Mouse (Mus musculus) spleen, adult 2 months (tissue): ENCODE measurements around the gene Ets1. TPM values are rescaled to one million over a fixed set of nuclear protein-coding genes. Genes with fewer than 3 reads are reported as not detected.
A peak's percentile ranks its signal among the peaks of the same experiment; 100 is the strongest.

Source experiments
- DNase-seq, 2 experiments: peaks; one replicate each; pipeline versions ENCODE4 v3.0.0 to v3.0.0-alpha.2; 2012 to 2021; ENCODE audit warnings: low spot score in 2 of 2, low read depth in 1 of 2
- H3K27ac ChIP-seq: fragments of 200-500 bp; 2 replicates; pipeline ENCODE4 v1.5.1; 2012; ENCODE audit warnings: low read length, inconsistent platforms; ENCODE audit not compliant: insufficient read depth
- H3K27me3 ChIP-seq: fragments of 200-500 bp; 2 replicates; pipeline ENCODE4 v1.6.1; 2012; ENCODE audit warnings: mild to moderate bottlenecking, moderate library complexity, low read length, inconsistent platforms; ENCODE audit not compliant: control insufficient read depth, insufficient read depth
- H3K36me3 ChIP-seq: fragments of 200-500 bp; 2 replicates; pipeline ENCODE4 v1.6.1; 2012; ENCODE audit warnings: mild to moderate bottlenecking, low read length, inconsistent platforms; ENCODE audit not compliant: control insufficient read depth, insufficient read depth
- H3K4me1 ChIP-seq: fragments of 200-500 bp; 2 replicates; pipeline ENCODE4 v1.6.1; 2011; ENCODE audit warnings: inconsistent platforms; ENCODE audit not compliant: control insufficient read depth, insufficient read depth, insufficient read length
- H3K4me3 ChIP-seq: fragments of 200-500 bp; 2 replicates; pipeline ENCODE4 v1.5.1; 2011; ENCODE audit warnings: mild to moderate bottlenecking, inconsistent platforms; ENCODE audit not compliant: insufficient read depth, insufficient read length; ENCODE audit errors: extremely low read depth
- CTCF ChIP-seq: fragments of 200-500 bp; IDR thresholded peaks from 2 replicates; pipeline ENCODE4 v1.5.1; 2011; ENCODE audit warnings: mild to moderate bottlenecking, inconsistent platforms; ENCODE audit not compliant: insufficient read depth, insufficient read length, insufficient replicate concordance; ENCODE audit errors: extremely low read depth
- POLR2A ChIP-seq: fragments of 200-500 bp; IDR thresholded peaks from 2 replicates; pipeline ENCODE4 v1.6.1; 2011; ENCODE audit warnings: low read depth, low read length, inconsistent platforms
- WGBS: fragments of 180-500 bp; shearing (Covaris S2); methylation state at CpG from one replicate; pipeline ENCODE4 v1.1.7; 2018; 5-methylcytosine and 5-hydroxymethylcytosine counted together
- polyA plus RNA-seq: library from polyadenylated mRNA; depleted of rRNA; stranded (reverse); fragments of >200 nt; gene quantifications from 2 replicates; pipeline ENCODE4 v1.2.3, GENCODE M21; 2012

Gene Ets1
- polyA plus RNA-seq, 1 experiment = 115 TPM

DNA sequence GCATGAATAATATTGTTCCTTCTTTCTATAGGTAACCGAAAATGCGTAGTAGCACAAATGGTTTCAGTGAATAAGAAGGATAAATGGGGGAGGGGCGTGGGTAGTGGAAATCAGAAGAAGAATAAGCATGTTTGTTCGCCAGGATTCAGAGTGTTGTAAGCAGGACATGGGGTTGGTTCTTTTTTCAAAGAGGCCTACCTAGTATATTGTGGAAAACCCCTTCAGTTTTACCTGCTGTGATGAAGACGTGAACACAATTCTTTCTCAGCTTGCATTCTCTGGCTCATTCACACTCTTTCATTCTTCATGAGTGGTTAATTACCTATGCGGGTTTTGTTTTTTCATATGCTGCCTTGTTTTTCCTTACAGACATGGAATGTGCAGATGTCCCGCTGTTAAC is 92.3 kb downstream of the Ets1 start:
- WGBS = 75% methylated on average over 7 of the region's 7 CpGs
- no peak for DNase-seq
- TF ChIP-seq POLR2A (no peak), CTCF (no peak)
- Histone ChIP-seq H3K27me3 (no peaks in the 10 kb centered on the region), H3K36me3 (peaks cover 47% of the 10 kb centered on the region), H3K4me1 (peaks cover 35% of the 10 kb centered on the region; the same call in 1 of the 2 replicates), H3K4me3 (no peak overlapping the region), H3K27ac (peak overlapping the region; percentile 1; the same call in 1 of the 2 replicates)

- no peak for DNase-seq
- Histone ChIP-seq H3K4me3 (no peak overlapping the region), H3K36me3 (peaks cover 52% of the 10 kb centered on the region), H3K27ac (no peak overlapping the region), H3K4me1 (peaks cover 37% of the 10 kb centered on the region; the same call in 1 of the 2 replicates), H3K27me3 (no peaks in the 10 kb centered on the region)
- TF ChIP-seq POLR2A = no peak
- TF ChIP-seq CTCF = no peak
- WGBS = 67% methylated on average over 4 of the region's 4 CpGs
Measured at GRCm38 (mm10) chr9:32728806-32729205, 92.8 kb downstream of the Ets1 start.

DNA sequence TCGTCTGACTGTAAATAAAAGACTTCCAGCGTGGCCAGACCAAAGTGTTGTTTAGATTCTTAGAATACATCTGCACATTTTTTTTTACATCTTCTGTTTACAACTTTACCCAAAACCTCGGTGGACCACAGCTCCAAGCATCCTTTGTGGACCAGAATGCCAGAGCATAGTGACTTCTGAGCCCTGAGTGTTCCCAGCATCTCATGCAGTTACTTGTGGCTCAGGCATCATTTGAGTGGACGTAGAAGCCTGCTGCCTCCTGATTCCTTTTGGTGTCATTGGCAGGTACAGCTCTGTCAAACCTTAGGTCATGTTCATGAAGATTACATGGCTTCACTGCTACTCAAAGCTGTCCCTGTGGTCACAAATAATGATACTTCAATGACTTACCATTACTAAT is 93.2 kb downstream of the Ets1 start:
- TF ChIP-seq CTCF = no peak
- TF ChIP-seq POLR2A = no peak
- peaks cover 36% of the 10 kb centered on the region; the same call in 1 of the 2 replicates for H3K4me1 ChIP-seq
- H3K36me3 ChIP-seq = peaks cover 54% of the 10 kb centered on the region
- DNase-seq = no peak
- no peak overlapping the region for H3K4me3 ChIP-seq
- peak overlapping the region; percentile 51; the same call in 1 of the 2 replicates for H3K27ac ChIP-seq
- no peaks in the 10 kb centered on the region for H3K27me3 ChIP-seq
- whole genome bisulfite sequencing = 75% methylated on average over 4 of the region's 4 CpGs

DNA sequence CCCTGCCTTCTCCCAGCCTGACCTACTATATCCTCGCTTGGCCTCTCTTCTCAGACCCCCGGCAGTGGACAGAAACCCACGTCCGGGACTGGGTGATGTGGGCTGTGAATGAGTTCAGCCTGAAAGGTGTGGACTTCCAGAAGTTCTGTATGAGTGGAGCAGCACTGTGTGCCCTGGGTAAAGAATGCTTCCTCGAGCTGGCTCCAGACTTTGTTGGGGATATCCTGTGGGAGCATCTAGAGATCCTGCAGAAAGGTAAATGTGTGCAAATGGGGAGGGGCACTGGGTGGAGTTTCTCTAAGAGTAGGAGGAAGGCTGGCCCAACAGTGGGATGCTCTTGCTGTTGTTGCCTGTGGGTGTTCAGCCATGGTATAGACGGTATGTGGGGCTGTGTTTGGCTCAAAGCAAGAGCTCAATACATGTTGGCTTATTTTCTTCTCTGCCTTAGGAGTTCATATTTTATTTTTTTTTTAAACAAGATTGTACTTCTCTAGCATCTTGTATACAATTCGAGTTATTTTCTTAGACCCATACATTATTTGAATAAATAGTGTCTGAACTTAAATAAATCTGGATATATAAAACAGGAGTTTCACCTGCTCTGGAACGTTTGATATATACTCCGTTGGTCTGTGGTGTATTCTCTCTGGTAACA is 94.1 kb downstream of the Ets1 start:
- peaks cover 60% of the 10 kb centered on the region for H3K36me3 ChIP-seq
- no peak for TF ChIP-seq CTCF
- no peak for TF ChIP-seq POLR2A
- peak overlapping the region; percentile 83 for H3K27ac ChIP-seq
- no peak for DNase-seq
- no peaks in the 10 kb centered on the region for H3K27me3 ChIP-seq
- peaks cover 40% of the 10 kb centered on the region; the same call in 1 of the 2 replicates for H3K4me1 ChIP-seq
- WGBS = 80% methylated on average over 9 of the region's 9 CpGs
- no peak overlapping the region for H3K4me3 ChIP-seq

- Histone ChIP-seq H3K27me3 (no peaks in the 10 kb centered on the region), H3K36me3 (peaks cover 63% of the 10 kb centered on the region), H3K4me3 (no peak overlapping the region), H3K27ac (peak overlapping the region; percentile 83), H3K4me1 (peaks cover 40% of the 10 kb centered on the region; the same call in 1 of the 2 replicates)
- DNase-seq = no peak
- no peak for TF ChIP-seq CTCF
- no peak for TF ChIP-seq POLR2A
- WGBS = 58% methylated on average over 13 of the region's 13 CpGs
Measured at GRCm38 (mm10) chr9:32730656-32731590, 94.9 kb downstream of the Ets1 start.

GRCm38 (mm10) chr9:32731787-32732186 is 95.8 kb downstream of the Ets1 start:
- H3K27me3 ChIP-seq = no peaks in the 10 kb centered on the region
- no peak overlapping the region for H3K4me3 ChIP-seq
- peak overlapping the region; percentile 83 for H3K27ac ChIP-seq
- no peak for TF ChIP-seq POLR2A
- TF ChIP-seq CTCF = no peak
- no peak for DNase-seq
- peaks cover 68% of the 10 kb centered on the region for H3K36me3 ChIP-seq
- 63% methylated on average over 9 of the region's 9 CpGs for WGBS
- peaks cover 44% of the 10 kb centered on the region for H3K4me1 ChIP-seq
